Mouse (Mus musculus): ENCODE data around the gene Irf2bpl. TPM values are rescaled to one million over a fixed set of nuclear protein-coding genes. Genes with fewer than 3 reads are reported as not detected.
A peak's percentile ranks its signal among the peaks of the same experiment; 100 is the strongest.

Irf2bpl gene
- total and polyA plus RNA-seq, 2 experiments from 2014 or later: 66.9 to 146 TPM

- peak; percentile 46 for DNase-seq (ENCODE audit: low spot score)
- Histone ChIP-seq H3K36me3 (ENCODE audit: insufficient read depth, low read length) (no peaks in the 10 kb centered on the region), H3K4me1 (ENCODE audit: insufficient read depth, low read length) (peaks cover 17% of the 10 kb centered on the region), H3K9me3 (ENCODE audit: low read length) (no peaks in the 10 kb centered on the region), H3K4me2 (ENCODE audit: low read depth, low read length) (peak overlapping the region; percentile 31; the same call in 1 of the 2 replicates), H3K9ac (replicated peaks; ENCODE audit: low read length) (no peak overlapping the region), H3K27ac (peak overlapping the region; percentile 84), H3K4me3 (ENCODE audit: low read length) (no peak overlapping the region), H3K27me3 (ENCODE audit: insufficient read depth, low read length) (no peaks in the 10 kb centered on the region)
- 11% methylated on average over 22 of the region's 22 CpGs for WGBS
- no peak for ATAC-seq
- no peak for TF ChIP-seq CTCF (IDR thresholded peaks at IDR 0.05; ENCODE audit: low read depth)
Measured at GRCm38 (mm10) chr12:86912335-86913093, 27.9 kb upstream of the Irf2bpl start.

- H3K9me3 ChIP-seq (ENCODE audit: low read length): no peaks in the 10 kb centered on the region
- ATAC-seq: peak; percentile 86
- H3K4me1 ChIP-seq (ENCODE audit: insufficient read depth, low read length): peaks cover 17% of the 10 kb centered on the region
- H3K4me2 ChIP-seq (ENCODE audit: low read depth, low read length): peak overlapping the region; percentile 31
- no peaks in the 10 kb centered on the region for H3K27me3 ChIP-seq (ENCODE audit: insufficient read depth, low read length)
- H3K36me3 ChIP-seq (ENCODE audit: insufficient read depth, low read length): no peaks in the 10 kb centered on the region
- TF ChIP-seq CTCF (IDR thresholded peaks at IDR 0.05; ENCODE audit: low read depth): peak; percentile 14; the same call in 1 of the 2 replicates
- DNase-seq (ENCODE audit: low spot score): peak; percentile 93
- 0 out of 2 replicates have a peak overlapping the region, but pooled peaks have one; percentile 9 for H3K9ac ChIP-seq (replicated peaks; ENCODE audit: low read length)
- H3K4me3 ChIP-seq (ENCODE audit: low read length): no peak overlapping the region
- H3K27ac ChIP-seq: peak overlapping the region; percentile 84
- WGBS: 9% methylated on average over 10 of the region's 10 CpGs
Measured at GRCm38 (mm10) chr12:86911482-86911931, 26.9 kb upstream of the Irf2bpl start.

- Histone ChIP-seq H3K27ac (no peak overlapping the region), H3K4me1 (ENCODE audit: insufficient read depth, low read length) (no peaks in the 10 kb centered on the region), H3K9ac (replicated peaks; ENCODE audit: low read length) (no peak overlapping the region), H3K9me3 (ENCODE audit: low read length) (no peaks in the 10 kb centered on the region), H3K36me3 (ENCODE audit: insufficient read depth, low read length) (no peaks in the 10 kb centered on the region), H3K4me3 (ENCODE audit: low read length) (no peak overlapping the region), H3K27me3 (ENCODE audit: insufficient read depth, low read length) (no peaks in the 10 kb centered on the region), H3K4me2 (ENCODE audit: low read depth, low read length) (no peak overlapping the region)
- peak; percentile 85 for DNase-seq (ENCODE audit: low spot score)
- 4% methylated on average over 15 of the region's 15 CpGs for WGBS
- TF ChIP-seq CTCF (IDR thresholded peaks at IDR 0.05; ENCODE audit: low read depth): peak; percentile 77
- peak; percentile 48 for ATAC-seq
Measured at GRCm38 (mm10) chr12:86906395-86906794, 21.8 kb upstream of the Irf2bpl start.

GRCm38 (mm10) chr12:86905876-86906275, 21.3 kb upstream of the Irf2bpl start:
- Histone ChIP-seq H3K27ac (no peak overlapping the region), H3K9me3 (ENCODE audit: low read length) (no peaks in the 10 kb centered on the region), H3K36me3 (ENCODE audit: insufficient read depth, low read length) (no peaks in the 10 kb centered on the region), H3K4me2 (ENCODE audit: low read depth, low read length) (no peak overlapping the region), H3K4me1 (ENCODE audit: insufficient read depth, low read length) (no peaks in the 10 kb centered on the region), H3K27me3 (ENCODE audit: insufficient read depth, low read length) (no peaks in the 10 kb centered on the region), H3K4me3 (ENCODE audit: low read length) (no peak overlapping the region), H3K9ac (replicated peaks; ENCODE audit: low read length) (no peak overlapping the region)
- 0 out of 2 replicates have a peak, but pooled peaks have one; percentile 22 for ATAC-seq
- no peak for DNase-seq (ENCODE audit: low spot score)
- TF ChIP-seq CTCF (IDR thresholded peaks at IDR 0.05; ENCODE audit: low read depth): no peak
- WGBS: 62% methylated on average over 7 of the region's 7 CpGs

- DNase-seq (ENCODE audit: low spot score) (peak; percentile 77), ATAC-seq (peak; percentile 55)
Measured at GRCm38 (mm10) chr12:86905203-86905602, 20.6 kb upstream of the Irf2bpl start.

GRCm38 (mm10) chr12:86903828-86904806, 19.5 kb upstream of the Irf2bpl start:
- TF ChIP-seq CTCF (IDR thresholded peaks at IDR 0.05; ENCODE audit: low read depth): no peak
- no peaks in the 10 kb centered on the region for H3K36me3 ChIP-seq (ENCODE audit: insufficient read depth, low read length)
- H3K4me3 ChIP-seq (ENCODE audit: low read length): no peak overlapping the region
- H3K27me3 ChIP-seq (ENCODE audit: insufficient read depth, low read length): no peaks in the 10 kb centered on the region
- no peak for ATAC-seq
- H3K4me1 ChIP-seq (ENCODE audit: insufficient read depth, low read length): no peaks in the 10 kb centered on the region
- 84% methylated on average over 11 of the region's 11 CpGs for WGBS
- no peak overlapping the region for H3K9ac ChIP-seq (replicated peaks; ENCODE audit: low read length)
- no peak for DNase-seq (ENCODE audit: low spot score)
- no peaks in the 10 kb centered on the region for H3K9me3 ChIP-seq (ENCODE audit: low read length)
- H3K27ac ChIP-seq: no peak overlapping the region
- no peak overlapping the region for H3K4me2 ChIP-seq (ENCODE audit: low read depth, low read length)

More at GRCm38 (mm10) chr12:86905203-86905602, 20.6 kb upstream of the Irf2bpl start:
- no peaks in the 10 kb centered on the region for H3K36me3 ChIP-seq (ENCODE audit: insufficient read depth, low read length)
- H3K4me1 ChIP-seq (ENCODE audit: insufficient read depth, low read length): no peaks in the 10 kb centered on the region
- H3K27me3 ChIP-seq (ENCODE audit: insufficient read depth, low read length): no peaks in the 10 kb centered on the region
- no peak overlapping the region for H3K27ac ChIP-seq
- no peak overlapping the region for H3K9ac ChIP-seq (replicated peaks; ENCODE audit: low read length)
- H3K9me3 ChIP-seq (ENCODE audit: low read length): no peaks in the 10 kb centered on the region
- H3K4me2 ChIP-seq (ENCODE audit: low read depth, low read length): no peak overlapping the region
- H3K4me3 ChIP-seq (ENCODE audit: low read length): no peak overlapping the region
- 14% methylated on average over 4 of the region's 4 CpGs for WGBS
- peak; percentile 81 for TF ChIP-seq CTCF (IDR thresholded peaks at IDR 0.05; ENCODE audit: low read depth)

Data from hindbrain, postnatal 0 days (tissue).